Mouse (Mus musculus) E14TG2a.4 (cell line): Measurements from ENCODE around the gene Psmc4.

Experiments used
- CTCF ChIP-seq: conservative IDR thresholded peaks from 2 replicates; pipeline ENCODE4 v1.5.1; 2014; ENCODE audit warnings: low read length
- POU5F1 ChIP-seq: IDR thresholded peaks from 2 replicates; pipeline ENCODE4 v1.6.1; 2014; ENCODE audit warnings: low read length, borderline replicate concordance

- TF ChIP-seq CTCF (no peak), POU5F1 (no peak)
Observed at GRCm38 (mm10) chr7:28093541-28093940, 43.6 kb upstream of the Psmc4 start.
